Mouse (Mus musculus) heart, adult 8-10 months (tissue): ENCODE results near the gene Echdc3. TPM values are rescaled to one million over a fixed set of nuclear protein-coding genes. Genes with fewer than 3 reads are reported as not detected.
A peak's percentile ranks its signal among the peaks of the same experiment; 100 is the strongest.

Source experiments
- DNase-seq: peaks from one replicate; pipeline ENCODE4 v3.0.0; 2022; ENCODE audit warnings: low spot score
- total RNA-seq, 4 experiments: library from RNA; stranded (reverse); gene quantifications; 2 replicates each; pipeline ENCODE4 v1.2.4; 2022

The Echdc3 gene
- total RNA-seq, result 10 to 100 TPM; 27.6 to 32.7 (median 31.9) TPM

- peak; percentile 87 for DNase-seq
These were observed at the start of gene Echdc3 for GRCm38 (mm10) chr2:6212724-6213511. Gene Echdc3 (minus strand): TSS chr2:6213033.

GRCm38 (mm10) chr2:6261718-6262117, 48.9 kb upstream of the Echdc3 start:
- no peak for DNase-seq

GRCm38 (mm10) chr2:6261201-6261672, 48.4 kb upstream of the Echdc3 start:
- peak; percentile 38 for DNase-seq

GRCm38 (mm10) chr2:6260661-6261060, 47.8 kb upstream of the Echdc3 start:
- DNase-seq, result no peak

GRCm38 (mm10) chr2:6259182-6259581, 46.3 kb upstream of the Echdc3 start:
- DNase-seq, result peak; percentile 21

- no peak for DNase-seq
These were observed 45.2 kb upstream of the Echdc3 start for GRCm38 (mm10) chr2:6258026-6258425.

- no peak for DNase-seq
These were observed 44.3 kb upstream of the Echdc3 start for GRCm38 (mm10) chr2:6257146-6257545.

GRCm38 (mm10) chr2:6255989-6256841, 43.4 kb upstream of the Echdc3 start:
- peak; percentile 68 for DNase-seq

- DNase-seq, result no peak
These were observed 42.7 kb upstream of the Echdc3 start for GRCm38 (mm10) chr2:6255402-6255988.

- DNase-seq, result no peak
These were observed 39.7 kb upstream of the Echdc3 start for GRCm38 (mm10) chr2:6252491-6252890.

GRCm38 (mm10) chr2:6251076-6251496, 38.3 kb upstream of the Echdc3 start:
- no peak for DNase-seq

GRCm38 (mm10) chr2:6241446-6241845, 28.6 kb upstream of the Echdc3 start:
- DNase-seq, result no peak

GRCm38 (mm10) chr2:6240072-6240471, 27.2 kb upstream of the Echdc3 start:
- no peak for DNase-seq

GRCm38 (mm10) chr2:6239333-6239732, 26.5 kb upstream of the Echdc3 start:
- DNase-seq, result no peak

GRCm38 (mm10) chr2:6238679-6239078, 25.8 kb upstream of the Echdc3 start:
- no peak for DNase-seq

- no peak for DNase-seq
These were observed 25.4 kb upstream of the Echdc3 start for GRCm38 (mm10) chr2:6238244-6238643.

GRCm38 (mm10) chr2:6233353-6233752, 20.5 kb upstream of the Echdc3 start:
- DNase-seq, result no peak

GRCm38 (mm10) chr2:6232755-6233154, 19.9 kb upstream of the Echdc3 start:
- DNase-seq, result no peak

GRCm38 (mm10) chr2:6230865-6231264, 18.0 kb upstream of the Echdc3 start:
- DNase-seq, result no peak

GRCm38 (mm10) chr2:6229597-6230290, 16.9 kb upstream of the Echdc3 start:
- DNase-seq, result no peak

GRCm38 (mm10) chr2:6227059-6227445, 14.2 kb upstream of the Echdc3 start:
- no peak for DNase-seq
